Mouse (Mus musculus) adrenal gland (tissue): ENCODE results near the gene Klk1b4.

Source experiments
- intact Hi-C: fragments of 180-260 bp; cut with DNase I; formaldehyde crosslinking; loops from one replicate; pipeline ENCODE4 v1.15.1; 2025

Klk1b4 gene

GRCm38 (mm10) chr7:44253023-44253616 lies 45.9 kb downstream of the Klk1b4 start:
- intact Hi-C loops, result no loop called here

GRCm38 (mm10) chr7:44254930-44255329 lies 47.7 kb downstream of the Klk1b4 start:
- intact Hi-C loops, result no loop called here

- intact Hi-C loops, result no loop called here
Observed at GRCm38 (mm10) chr7:44257278-44257677, 50.0 kb downstream of the Klk1b4 start, which contains the start of gene Acp4. Gene Acp4, minus strand, starts transcription at chr7:44257378.

GRCm38 (mm10) chr7:44260410-44260809 lies 53.2 kb downstream of the Klk1b4 start:
- intact Hi-C loops, result loop anchor here (5.0 kb wide), 2 partner anchors 57 to 227 kb away; no protein-coding TSS in a partner anchor

DNA sequence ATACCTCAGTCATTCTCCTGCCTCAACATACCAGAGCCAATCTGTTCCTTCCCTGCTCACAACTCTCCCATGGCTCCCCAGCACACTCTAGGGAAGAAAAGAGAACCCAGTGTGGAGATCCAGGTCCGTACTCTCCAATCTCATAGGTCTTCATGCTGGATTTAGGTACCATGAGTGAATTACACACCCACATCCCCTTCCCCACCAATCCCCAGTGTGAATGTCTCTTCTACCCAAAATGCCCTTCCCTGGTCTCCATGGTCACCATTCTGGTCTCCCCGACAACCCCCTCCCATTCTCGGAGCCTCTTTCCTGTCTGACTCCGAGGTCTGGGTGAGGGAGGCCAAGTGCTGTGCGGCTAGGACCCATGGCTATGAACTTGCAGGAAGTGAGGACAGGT lies 53.9 kb downstream of the Klk1b4 start, which contains the start of gene Gm15517:
Gene Gm15517, plus strand, starts transcription at position 301 of the 400 bp plus-strand sequence.
- intact Hi-C loops, result loop anchor here (5.0 kb wide), 2 partner anchors 56 to 226 kb away; no protein-coding TSS in a partner anchor
